Mouse (Mus musculus): ENCODE results near the gene Iqgap2.

- TF ChIP-seq CTCF (IDR thresholded peaks at IDR 0.05; ENCODE audit: extremely low read depth, insufficient read depth, low read length) (no peak), POLR2A (IDR thresholded peaks at IDR 0.05; ENCODE audit: extremely low read depth, insufficient read depth, low read length) (no peak)
Observed at GRCm38 (mm10) chr13:95831760-95832159, 60.0 kb downstream of the Iqgap2 start.

All from cortical plate, adult 2 months (tissue).